Mouse (Mus musculus) heart, adult 8-10 months (tissue): Measurements from ENCODE around the gene Olfr625-ps1. TPM values are rescaled to one million over a fixed set of nuclear protein-coding genes. Genes with fewer than 3 reads are reported as not detected.
"Not testable (repeated sequence)": the region's sequence is repeated elsewhere in the genome, so short reads cannot be mapped to it uniquely, and the experiment has no call there.

Source experiments
- DNase-seq: peaks from one replicate; pipeline ENCODE4 v3.0.0; 2022; ENCODE audit warnings: low spot score
- total RNA-seq, 4 experiments: library from RNA; stranded (reverse); gene quantifications; 2 replicates each; pipeline ENCODE4 v1.2.4; 2022

Olfr625-ps1 gene
- not detected for total RNA-seq

DNA sequence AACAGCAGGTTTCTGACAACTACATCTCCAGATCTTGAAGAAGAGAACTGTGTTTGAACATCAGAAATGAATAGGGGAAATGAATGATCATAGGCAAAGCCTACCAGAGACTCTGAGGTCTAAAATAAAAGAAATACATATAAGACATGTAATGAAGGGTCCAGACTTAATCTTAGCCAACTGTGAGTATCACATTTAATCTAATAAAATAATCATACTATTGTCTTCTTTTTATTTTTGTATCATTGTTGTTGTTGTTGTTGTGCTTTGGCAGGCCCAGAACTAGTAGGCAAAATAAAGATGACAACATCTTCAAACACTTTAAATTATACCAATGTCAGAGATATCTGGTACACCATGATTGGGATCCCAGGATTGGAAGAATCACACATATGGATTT, at the start of gene Olfr625-ps1:
Gene Olfr625-ps1 (plus strand): TSS at position 301 of the 400 bp plus-strand sequence.
- no peak for DNase-seq

DNA sequence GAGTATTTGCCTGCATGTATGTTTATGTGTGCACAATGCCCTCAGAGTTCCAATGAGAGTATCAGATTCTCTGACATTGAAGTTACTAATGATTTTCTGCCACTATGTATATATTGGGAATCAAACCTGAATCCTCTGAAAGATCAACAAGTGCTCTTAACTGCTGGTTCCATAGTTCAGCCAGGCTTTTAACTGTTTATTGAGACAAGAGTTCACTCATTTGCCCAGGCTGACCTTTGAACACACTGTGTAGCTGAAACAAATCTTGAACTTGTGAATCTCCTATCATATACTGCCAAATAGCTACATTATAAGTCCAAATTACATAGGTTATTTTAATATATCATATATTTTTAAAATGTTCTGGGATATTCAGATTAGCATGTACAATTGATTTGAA, 45.7 kb upstream of the Olfr625-ps1 start:
- no peak for DNase-seq

DNA sequence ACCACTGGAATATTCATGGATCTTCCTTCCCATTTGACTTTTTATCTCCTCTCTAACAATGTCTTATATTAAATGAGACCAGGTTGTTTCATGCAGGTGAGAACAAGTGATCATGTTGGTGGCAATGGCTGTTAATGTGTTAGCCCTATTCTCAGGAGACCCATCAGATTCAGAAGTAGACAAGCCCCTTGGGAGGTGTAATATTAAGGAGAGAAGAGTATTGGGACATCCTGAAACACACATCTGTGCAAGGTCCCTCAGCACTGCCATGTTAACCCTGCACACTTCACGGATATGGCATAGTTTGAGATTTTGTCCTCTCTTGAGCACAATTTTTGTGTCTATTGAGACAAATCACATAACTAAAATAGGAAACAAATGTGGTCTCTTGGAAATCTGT, 39.9 kb upstream of the Olfr625-ps1 start, which contains the start of gene Olfr622:
Gene Olfr622 (minus strand): TSS at position 101 of the 400 bp plus-strand sequence.
- DNase-seq = no peak

DNA sequence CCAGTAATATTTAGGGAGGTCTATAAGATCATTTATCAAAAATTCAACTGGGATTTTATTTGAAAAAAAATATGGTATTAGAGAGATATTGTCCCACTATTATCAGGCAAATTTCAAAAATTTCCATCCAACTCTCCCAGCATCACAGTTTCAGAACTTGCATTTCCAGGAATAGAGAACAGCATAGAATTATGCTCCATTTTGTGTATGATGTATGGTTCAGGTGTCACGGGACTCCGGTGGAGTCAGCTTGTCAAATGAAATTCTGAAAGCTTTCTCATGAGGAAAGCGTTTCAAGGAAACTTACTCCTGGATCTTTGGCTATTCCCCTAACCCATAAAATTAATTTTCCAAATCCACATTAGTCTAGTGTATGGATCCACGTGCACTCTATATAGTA, 38.5 kb upstream of the Olfr625-ps1 start:
- DNase-seq = no peak

DNA sequence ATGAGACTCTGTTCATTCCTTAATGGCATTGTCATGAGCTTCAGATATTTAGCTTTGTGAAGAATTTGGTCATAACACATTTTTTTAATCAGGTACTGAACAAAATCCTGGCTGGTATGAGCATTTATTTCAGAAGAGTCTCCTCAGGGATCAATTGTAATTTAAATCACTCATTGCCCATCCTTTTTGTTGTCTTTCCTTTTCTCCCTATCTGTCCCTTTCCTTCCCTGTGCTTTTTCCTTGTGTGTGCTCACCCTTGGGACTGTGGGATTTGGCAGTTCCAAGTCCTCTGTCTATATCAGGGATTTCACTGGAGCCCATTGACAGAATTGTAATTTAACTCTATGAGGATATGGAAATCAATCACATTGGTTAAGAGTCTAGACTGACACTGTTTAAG, 18.9 kb upstream of the Olfr625-ps1 start, which contains the start of gene Olfr623:
Gene Olfr623 (minus strand): TSS at position 101 of the 400 bp plus-strand sequence.
- no peak for DNase-seq

DNA sequence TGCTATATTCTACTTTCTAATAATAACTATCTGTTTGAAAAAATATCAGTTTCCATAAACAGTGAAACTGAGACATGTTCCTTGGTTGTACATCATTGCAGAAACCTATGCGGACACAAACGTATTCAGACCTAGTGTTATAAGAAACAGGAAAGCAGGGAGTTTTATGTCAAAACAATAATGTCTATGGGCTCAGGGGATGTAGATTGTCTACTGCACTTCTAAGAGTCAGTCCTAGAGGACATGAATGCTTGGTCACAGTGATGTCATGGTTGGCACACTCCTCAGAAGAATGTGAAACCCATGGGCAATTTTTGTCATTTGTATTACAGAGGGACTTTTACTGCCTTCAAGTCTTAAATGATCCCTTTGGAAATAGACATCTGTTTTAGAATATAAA, 11.4 kb upstream of the Olfr625-ps1 start, which contains the start of gene Olfr624:
Gene Olfr624 (minus strand): TSS at position 101 of the 400 bp plus-strand sequence.
- no peak for DNase-seq

DNA sequence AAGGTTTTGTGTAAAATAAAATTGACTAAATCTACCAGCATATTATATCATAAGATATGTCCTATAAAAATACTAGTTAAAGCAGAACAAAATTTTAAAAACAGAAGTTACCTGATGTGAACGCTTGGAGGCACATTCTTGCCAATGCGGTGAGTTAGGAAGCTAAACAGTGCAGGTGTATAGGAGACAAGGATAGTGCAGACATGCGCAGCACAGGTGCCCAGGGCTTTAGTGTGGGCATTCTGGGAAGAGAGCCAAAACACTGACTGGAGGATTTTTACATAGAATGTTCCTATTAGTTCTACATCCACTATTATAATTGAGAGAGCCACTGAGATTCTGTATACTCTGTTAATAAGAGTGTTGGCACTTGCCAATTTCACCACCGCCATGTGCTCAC, 16.9 kb downstream of the Olfr625-ps1 start:
- no peak for DNase-seq

DNA sequence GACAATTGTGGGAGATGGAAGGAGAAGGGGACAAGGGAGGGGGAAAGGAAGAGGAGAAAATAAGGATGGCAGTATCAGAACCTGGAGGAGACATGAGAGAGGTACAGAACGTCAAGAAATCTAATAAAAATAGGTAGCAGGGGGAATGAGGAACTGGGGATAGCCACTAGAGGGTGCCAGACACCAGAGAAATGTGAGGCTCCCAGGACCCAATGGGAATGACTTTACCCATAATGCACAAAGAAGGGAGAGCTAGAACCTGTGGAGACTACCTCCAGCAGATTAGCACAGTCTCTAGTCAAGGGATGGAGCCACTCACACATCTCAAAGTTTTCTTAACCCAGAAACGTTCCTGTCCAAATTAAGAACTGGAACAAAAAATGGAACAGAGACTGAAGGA, 29.5 kb downstream of the Olfr625-ps1 start:
- no peak for DNase-seq

DNA sequence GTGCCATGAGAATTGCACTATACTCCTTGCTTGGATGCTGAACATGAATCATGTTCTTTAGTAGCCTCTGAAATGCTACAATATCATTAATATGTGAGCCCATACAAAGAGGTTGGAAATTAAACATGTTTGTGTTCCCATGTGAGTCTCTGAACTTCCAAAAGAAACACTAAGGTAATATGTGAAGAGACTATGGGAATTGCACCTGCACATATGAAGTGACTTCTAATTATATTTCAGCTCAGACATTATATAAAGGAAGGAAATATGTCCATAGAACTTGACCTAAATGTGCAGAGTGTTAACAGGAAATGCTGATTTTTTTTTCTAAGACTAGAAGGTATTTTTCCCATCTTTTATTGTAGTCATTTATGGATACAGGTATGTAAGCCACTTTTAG, 31.9 kb downstream of the Olfr625-ps1 start, which contains the start of gene Olfr243:
Gene Olfr243 (plus strand): TSS at position 301 of the 400 bp plus-strand sequence.
- no peak for DNase-seq

DNA sequence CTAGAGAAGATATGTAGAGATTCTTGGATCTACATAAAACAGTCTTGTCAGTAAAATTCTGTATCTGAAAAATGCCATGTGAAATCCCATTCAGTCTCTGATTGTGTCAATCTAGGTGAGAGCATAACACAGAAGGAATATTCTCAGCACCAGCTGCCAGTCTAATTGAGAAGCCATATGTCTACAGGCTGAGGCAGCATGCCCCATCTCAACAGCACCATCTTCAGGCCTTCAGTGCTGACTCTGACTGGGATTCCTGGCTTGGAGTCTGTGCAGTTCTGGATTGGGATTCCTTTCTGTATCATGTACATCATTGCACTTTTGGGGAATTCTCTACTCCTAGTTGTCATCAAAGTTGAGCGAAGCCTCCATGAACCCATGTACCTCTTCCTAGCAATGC, 33.9 kb downstream of the Olfr625-ps1 start:
- not testable (repeated sequence) for DNase-seq

DNA sequence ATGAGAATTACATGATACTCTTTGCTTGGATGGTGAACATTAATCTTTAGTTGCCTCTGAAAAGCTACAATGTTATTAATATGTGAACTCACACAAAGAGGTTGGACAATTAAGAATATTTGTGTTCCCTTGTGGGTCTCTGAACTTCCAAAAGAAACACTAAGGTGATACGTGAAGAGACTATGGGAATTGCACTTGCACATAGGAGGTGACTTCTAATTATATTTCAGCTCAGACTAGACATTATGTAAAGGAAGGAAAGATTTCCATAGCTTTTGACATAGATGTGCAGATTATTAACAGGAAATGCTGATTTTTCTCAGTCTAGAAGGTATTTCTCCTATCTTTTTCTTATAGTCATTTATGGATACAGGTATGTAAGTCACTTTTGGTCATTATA, 47.6 kb downstream of the Olfr625-ps1 start, which contains the start of gene Olfr628:
Gene Olfr628 (plus strand): TSS at position 301 of the 400 bp plus-strand sequence.
- DNase-seq = no peak

Other genes starting within 250 kb of the Olfr625-ps1 start
- not detected for gene Olfr605, start 237.3 kb upstream of the Olfr625-ps1 start, total RNA-seq
- not detected for gene Olfr606, start 233.7 kb upstream of the Olfr625-ps1 start, total RNA-seq
- gene Olfr607, start 218.6 kb upstream of the Olfr625-ps1 start, total RNA-seq = not detected
- not detected for gene Olfr608, start 212.8 kb upstream of the Olfr625-ps1 start, total RNA-seq
- not detected for gene Olfr609, start 184.7 kb upstream of the Olfr625-ps1 start, total RNA-seq
- not detected for gene Olfr610, start 170.6 kb upstream of the Olfr625-ps1 start, total RNA-seq
- not detected for gene Olfr611, start 161.9 kb upstream of the Olfr625-ps1 start, total RNA-seq
- not detected for gene Olfr612, start 140.0 kb upstream of the Olfr625-ps1 start, total RNA-seq
- gene Olfr613, start 134.6 kb upstream of the Olfr625-ps1 start, total RNA-seq = not detected
- gene Olfr615, start 126.6 kb upstream of the Olfr625-ps1 start, total RNA-seq = not detected
- not detected for gene Olfr616, start 113.6 kb upstream of the Olfr625-ps1 start, total RNA-seq
- not detected for gene Olfr617, start 109.7 kb upstream of the Olfr625-ps1 start, total RNA-seq
- not detected for gene Olfr618, start 92.6 kb upstream of the Olfr625-ps1 start, total RNA-seq
- not detected for gene Olfr619, start 82.1 kb upstream of the Olfr625-ps1 start, total RNA-seq
- gene Olfr620, start 70.2 kb upstream of the Olfr625-ps1 start, total RNA-seq = not detected
- not detected for gene Olfr622, start 40.0 kb upstream of the Olfr625-ps1 start, total RNA-seq
- not detected for gene Olfr623, start 19.0 kb upstream of the Olfr625-ps1 start, total RNA-seq
- not detected for gene Olfr624, start 11.5 kb upstream of the Olfr625-ps1 start, total RNA-seq
- gene Olfr243, start 32.0 kb downstream of the Olfr625-ps1 start, total RNA-seq = not detected
- gene Olfr628, start 47.7 kb downstream of the Olfr625-ps1 start, total RNA-seq = not detected
- gene Olfr629, start 62.2 kb downstream of the Olfr625-ps1 start, total RNA-seq = not detected
- not detected for gene Olfr630, start 74.6 kb downstream of the Olfr625-ps1 start, total RNA-seq
- gene Olfr69, start 88.9 kb downstream of the Olfr625-ps1 start, total RNA-seq = not detected
- gene Olfr68, start 97.0 kb downstream of the Olfr625-ps1 start, total RNA-seq = not detected
- not detected for gene Olfr67, start 109.1 kb downstream of the Olfr625-ps1 start, total RNA-seq
- 1,000 to 10,000 TPM in 1 of 4 experiments, 100 to 1,000 TPM in 3; 208 to 1,111 (median 289) TPM for gene Hbb-bt, start 131.3 kb downstream of the Olfr625-ps1 start, total RNA-seq
- over 10,000 TPM in 1 of 4 experiments, 1,000 to 10,000 TPM in 3; 2,003 to 12,142 (median 2,942) TPM for gene Hbb-bs, start 145.4 kb downstream of the Olfr625-ps1 start, total RNA-seq
- not detected for gene Hbb-bh2, start 157.8 kb downstream of the Olfr625-ps1 start, total RNA-seq
- not detected for gene Hbb-bh1, start 160.4 kb downstream of the Olfr625-ps1 start, total RNA-seq
- not detected for gene Hbb-y, start 170.5 kb downstream of the Olfr625-ps1 start, total RNA-seq
- not detected for gene Olfr66, start 203.5 kb downstream of the Olfr625-ps1 start, total RNA-seq
- not detected for gene Olfr64, start 211.8 kb downstream of the Olfr625-ps1 start, total RNA-seq
- gene Olfr65, start 220.8 kb downstream of the Olfr625-ps1 start, total RNA-seq = not detected
- not detected for gene Olfr631, start 246.1 kb downstream of the Olfr625-ps1 start, total RNA-seq